In the genomic region with DNA sequence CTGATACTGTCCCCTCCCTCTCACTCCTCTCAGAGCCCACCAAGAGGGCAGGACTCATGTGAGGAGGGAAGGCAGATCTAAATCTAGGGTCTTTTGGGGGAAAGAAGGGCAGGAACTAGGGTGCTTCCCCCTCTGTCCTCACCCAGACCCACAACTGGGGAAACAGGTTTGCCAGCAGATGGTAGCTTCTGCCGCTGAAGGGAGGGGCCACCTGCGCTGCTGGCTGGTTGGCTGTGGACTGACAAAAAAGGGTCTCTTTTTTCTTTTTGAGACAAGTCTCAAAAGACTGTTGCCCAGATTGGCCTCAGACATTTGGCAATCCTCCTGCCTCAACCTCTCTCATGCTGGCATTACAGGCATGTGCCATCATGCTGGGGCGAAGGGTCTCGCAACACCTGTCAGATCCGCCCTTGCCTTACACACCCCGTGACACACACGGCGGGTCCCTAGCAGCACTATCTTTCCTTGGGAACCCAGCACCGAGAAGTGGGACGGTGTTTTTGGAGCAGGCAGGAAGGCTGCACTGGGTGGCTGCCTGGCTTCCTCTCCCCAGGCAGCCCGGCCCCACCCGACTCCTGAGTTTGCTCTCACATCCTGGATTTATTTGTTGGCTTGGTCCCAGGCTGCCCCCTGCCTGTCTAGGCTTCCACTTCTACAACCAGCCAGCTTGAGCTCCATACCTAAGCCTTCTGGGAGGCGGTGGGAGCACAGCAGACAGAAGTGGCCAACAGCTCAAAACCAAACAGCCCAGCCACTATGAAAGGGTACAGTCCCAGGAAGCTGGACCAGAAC, we compare ENCODE assay signal across 8 mouse cellular contexts. TPM values are rescaled to one million over a fixed set of nuclear protein-coding genes. Genes with fewer than 3 reads are reported as not detected.
DNase-seq lines count a peak whose midpoint lies in the region; TF ChIP-seq lines count a peak whose summit lies in the region.

No protein-coding gene starts in this region.

- H3ac ChIP-seq in myocyte (ENCODE audit: control insufficient read depth, insufficient read length), result no peak overlapping the region

- no peak for TF ChIP-seq POLR2A in myocyte (IDR thresholded peaks at IDR 0.05; ENCODE audit: insufficient read length, low read depth)

- H3K36me3 ChIP-seq in myocyte (ENCODE audit: control insufficient read depth, insufficient read depth), result no peaks in the 10 kb centered on the region

- intact Hi-C loops in gastrocnemius, adult 2 months (cut with DNase I), result loop anchor here (5.0 kb wide), 2 partner anchors 35 to 55 kb away; no protein-coding TSS in a partner anchor
- intact Hi-C loops in heart, postnatal 25 days (cut with DNase I), result no loop called here

- H3K4me3 ChIP-seq in gastrocnemius, adult 2 months, result peak overlapping the region; percentile 86
- H3K4me3 ChIP-seq in brown adipose tissue, adult 24 weeks (ENCODE audit: insufficient read depth, low read depth, low read length), result peak overlapping the region; percentile 75
- H3K4me3 ChIP-seq in myocyte, result no peak overlapping the region

- H3K27me3 ChIP-seq in myocyte (ENCODE audit: control insufficient read depth, insufficient read depth, insufficient read length), result no peaks in the 10 kb centered on the region

- peaks cover 3% of the 10 kb centered on the region for H3K79me2 ChIP-seq in myocyte (ENCODE audit: control insufficient read depth, insufficient read depth)

- H3K4me1 ChIP-seq in brown adipose tissue, adult 24 weeks (ENCODE audit: control insufficient read depth, insufficient read depth, insufficient read length, low read length), result peaks cover 8% of the 10 kb centered on the region; the same call in 1 of the 2 replicates

- H3K27ac ChIP-seq in gastrocnemius, adult 2 months, result peak overlapping the region; percentile 93
- peak overlapping the region; percentile 94 for H3K27ac ChIP-seq in brown adipose tissue, adult 24 weeks (replicated peaks; ENCODE audit: low read depth, low read length)

- peak; percentile 21; the same call in 1 of the 2 replicates for TF ChIP-seq CTCF in gastrocnemius, adult 2 months (IDR thresholded peaks at IDR 0.05)

- no peak for DNase-seq in gastrocnemius, adult 2 months
- no peak for DNase-seq in gastrocnemius, postnatal 10 days
- peak; percentile 51 for DNase-seq in heart, postnatal 25 days (ENCODE audit: low spot score)
- DNase-seq in liver, result peak; percentile 62
- no peak for DNase-seq in ovary, postnatal 36 days (ENCODE audit: low spot score)
- no peak for DNase-seq in layer of hippocampus, postnatal 36 days

- peak overlapping the region; percentile 97 for H3K4me2 ChIP-seq in myocyte (ENCODE audit: low read depth)

TF ChIP-seq in myocyte, 11 proteins besides CTCF, POLR2A, EP300 and RAD21:
- TF ChIP-seq TCF3 (IDR thresholded peaks at IDR 0.05; ENCODE audit: insufficient read length, low read depth) (no peak), POLR2AphosphoS2 (IDR thresholded peaks at IDR 0.05; ENCODE audit: insufficient read length, low read depth) (no peak), TCF12 (IDR thresholded peaks at IDR 0.05; ENCODE audit: insufficient read depth, poor library complexity, severe bottlenecking) (no peak), E2F4 (IDR thresholded peaks at IDR 0.05; ENCODE audit: insufficient read depth) (no peak), REST (IDR thresholded peaks at IDR 0.05; ENCODE audit: insufficient read depth, insufficient read length) (no peak), MYOD1 (IDR thresholded peaks at IDR 0.05; ENCODE audit: control insufficient read depth in 1 of 3, insufficient read length in 2 of 3, low read depth in 2 of 3) (no peak), MYOG (IDR thresholded peaks at IDR 0.05; ENCODE audit: control insufficient read depth in 1 of 3, insufficient read depth in 1 of 3, insufficient read length in 2 of 3, low read depth in 2 of 3) (no peak), CEBPB (IDR thresholded peaks at IDR 0.05; ENCODE audit: insufficient read depth, poor library complexity, severe bottlenecking) (no peak)
TF ChIP-seq in myocyte: peak in this region for 0.

RNA-seq across cellular contexts. Expression of a gene that starts 1.8 kb away (rescaled TPM):
- total RNA-seq in gastrocnemius, adult 2 months (2021), result 1 to 10 TPM; 4.7 to 5.0 TPM
- 1 to 10 TPM; 2.2 to 3.4 TPM for total RNA-seq in gastrocnemius, postnatal 10 days (2021)
- polyA plus RNA-seq in brown adipose tissue, adult 24 weeks (2012; ENCODE audit: insufficient read depth, insufficient read length, missing spikeins), result 2.2 and 4.8 TPM in 2 replicates
- total RNA-seq in heart, postnatal 25 days (2021), result 1 to 10 TPM; 8.2 to 8.7 TPM
- polyA plus RNA-seq in myocyte (2012; fragmentation: generic; extraction: Trizol), result 3.3 TPM
- 10 to 100 TPM; 14.0 to 17.5 TPM for total RNA-seq in layer of hippocampus, postnatal 36 days (2021)

RNA-seq across cellular contexts. Expression of a gene that starts 4.2 kb away (rescaled TPM):
- 10 to 100 TPM; 43.4 to 51.7 TPM for total RNA-seq in gastrocnemius, adult 2 months (2021)
- total RNA-seq in gastrocnemius, postnatal 10 days (2021), result 10 to 100 TPM; 50.3 to 53.6 TPM
- 44.7 and 46.2 TPM in 2 replicates for polyA plus RNA-seq in brown adipose tissue, adult 24 weeks (2012; ENCODE audit: insufficient read depth, insufficient read length, missing spikeins)
- total RNA-seq in heart, postnatal 25 days (2021), result 10 to 100 TPM; 61.6 to 66.8 TPM
- 59.2 TPM for polyA plus RNA-seq in myocyte (2012; fragmentation: generic; extraction: Trizol)
- 10 to 100 TPM; 48.3 to 54.5 TPM for total RNA-seq in layer of hippocampus, postnatal 36 days (2021)

RNA-seq across cellular contexts. Expression of a gene that starts 27.9 kb away (rescaled TPM):
- 1 to 10 TPM in 1 of 2 experiments, under 1 TPM in 1; 0.64 to 1.2 TPM for total RNA-seq in gastrocnemius, adult 2 months (2021)
- 1 to 10 TPM; 1.6 to 2.2 TPM for total RNA-seq in gastrocnemius, postnatal 10 days (2021)
- polyA plus RNA-seq in brown adipose tissue, adult 24 weeks (2012; ENCODE audit: insufficient read depth, insufficient read length, missing spikeins), result 1.7 and 3.0 TPM in 2 replicates
- total RNA-seq in heart, postnatal 25 days (2021), result 1 to 10 TPM; 1.1 to 2.0 TPM
- polyA plus RNA-seq in myocyte (2012; fragmentation: generic; extraction: Trizol), result 66.9 TPM
- 1 to 10 TPM; 1.8 to 2.4 TPM for total RNA-seq in layer of hippocampus, postnatal 36 days (2021)

Comparison
In these comparisons a context has a peak if more than half of its experiments do, and no peak if none do; other contexts are left out.
1. DNase-seq: peak in heart, postnatal 25 days (single experiment) and liver (single experiment); none in gastrocnemius, adult 2 months (single experiment), gastrocnemius, postnatal 10 days (single experiment), ovary, postnatal 36 days (single experiment) and layer of hippocampus, postnatal 36 days (0 of 2).